Mouse (Mus musculus) liver, postnatal 0 days (tissue): ENCODE measurements around the gene Atp2c2. TPM values are rescaled to one million over a fixed set of nuclear protein-coding genes. Genes with fewer than 3 reads are reported as not detected.

Experiments used
- ATAC-seq: fragments of 200-750 bp; cut with Nextera tagmentation; 2 replicates; pipeline ENCODE4 v1.8.0; 2017; ENCODE audit warnings: mild to moderate bottlenecking, moderate library complexity
- DNase-seq: peaks from one replicate; pipeline ENCODE4 v3.0.0-alpha.2; 2016
- H3K27ac ChIP-seq: fragments of 300-500 bp; sonication (generic); 2 replicates; pipeline ENCODE4 v1.5.1; 2014; ENCODE audit warnings: antibody characterized with exemption, moderate library complexity, mild to moderate bottlenecking, low read depth
- H3K27me3 ChIP-seq: fragments of 300-500 bp; sonication (generic); 2 replicates; pipeline ENCODE4 v1.6.1; 2014; ENCODE audit warnings: low read length, control low read depth, mixed read lengths; ENCODE audit not compliant: insufficient read depth
- H3K36me3 ChIP-seq: fragments of 300-500 bp; sonication (generic); replicated peaks from 2 replicates; pipeline ENCODE4 v1.6.1; 2014; ENCODE audit warnings: mild to moderate bottlenecking, control low read depth, low read length, moderate library complexity, mixed read lengths; ENCODE audit not compliant: insufficient read depth
- H3K4me1 ChIP-seq: fragments of 300-500 bp; sonication (generic); 2 replicates; pipeline ENCODE4 v1.6.1; 2014; ENCODE audit warnings: antibody characterized with exemption, mild to moderate bottlenecking, control low read depth; ENCODE audit not compliant: insufficient read depth
- H3K4me2 ChIP-seq: fragments of 300-500 bp; sonication (generic); 2 replicates; pipeline ENCODE4 v1.6.1; 2014; ENCODE audit warnings: low read depth, mild to moderate bottlenecking, low read length, moderate library complexity, mixed read lengths
- H3K4me3 ChIP-seq: fragments of 300-500 bp; sonication (generic); 2 replicates; pipeline ENCODE4 v1.5.1; 2014; ENCODE audit warnings: low read depth, low read length
- H3K9ac ChIP-seq: fragments of 300-500 bp; sonication (generic); replicated peaks from 2 replicates; pipeline ENCODE4 v1.6.1; 2014; ENCODE audit warnings: mild to moderate bottlenecking, moderate library complexity
- H3K9me3 ChIP-seq: fragments of 300-500 bp; sonication (generic); 2 replicates; pipeline ENCODE4 v1.6.1; 2016; ENCODE audit warnings: mild to moderate bottlenecking, control low read depth, low read length, mixed read lengths
- CTCF ChIP-seq: sonication (generic); IDR thresholded peaks from 2 replicates; pipeline ENCODE4 v1.5.1; 2016; ENCODE audit warnings: antibody characterized with exemption, low read depth
- EP300 ChIP-seq: IDR thresholded peaks from 2 replicates; pipeline ENCODE4 v1.6.1; 2016; ENCODE audit warnings: antibody characterized with exemption, low read depth, mild to moderate bottlenecking
- WGBS: fragments of 180-500 bp; shearing (Covaris S2); extraction: QIAGEN DNeasy Blood & Tissue Kit; methylation state at CpG from one replicate; pipeline ENCODE4 v1.1.7; 2014; ENCODE audit not compliant: insufficient replicate concordance; 5-methylcytosine and 5-hydroxymethylcytosine counted together
- polyA plus RNA-seq: library from polyadenylated mRNA; unstranded; fragments of >200 nt; fragmentation: Nextera tagmentation; extraction: Ambion mirVana; gene quantifications from 2 replicates; pipeline ENCODE4 v1.2.1, GENCODE M21; 2015

Gene Atp2c2
- polyA plus RNA-seq, 1 experiment from 2014 or later: 0.05 TPM

DNA sequence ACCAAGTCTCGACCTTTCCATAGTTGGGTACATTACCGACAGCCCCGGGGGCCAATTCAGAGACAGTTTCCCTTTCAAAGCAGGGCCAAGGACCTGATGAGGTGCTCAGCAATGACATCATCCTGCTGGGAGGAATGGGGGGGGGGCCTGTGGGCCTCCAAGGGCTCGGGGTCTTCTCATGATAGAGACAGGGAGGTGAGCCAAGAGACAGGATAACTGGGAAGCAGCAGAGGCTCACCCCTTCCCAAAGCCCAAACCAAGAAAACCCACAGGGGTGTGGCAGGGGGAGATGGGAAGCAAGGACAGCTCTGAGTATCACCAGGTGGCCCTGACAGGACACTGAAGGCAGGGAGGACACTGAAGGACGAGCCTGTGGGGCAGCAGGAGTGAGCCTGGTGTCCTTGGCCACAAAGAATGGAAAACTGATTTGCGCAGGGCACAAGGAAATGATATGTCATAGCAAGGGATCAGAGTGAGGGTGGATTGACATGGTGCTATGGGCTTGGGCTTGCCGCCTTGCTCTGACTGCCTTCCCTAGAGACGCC, 28.6 kb downstream of the Atp2c2 start:
- ATAC-seq (no peak), DNase-seq (no peak)
- WGBS: 77% methylated on average over 8 of the region's 8 CpGs
- no peaks in the 10 kb centered on the region for H3K36me3 ChIP-seq
- H3K27ac ChIP-seq: no peak overlapping the region
- no peak overlapping the region for H3K4me3 ChIP-seq
- H3K9me3 ChIP-seq: no peaks in the 10 kb centered on the region
- H3K4me1 ChIP-seq: no peaks in the 10 kb centered on the region
- no peak overlapping the region for H3K4me2 ChIP-seq
- H3K9ac ChIP-seq: no peak overlapping the region
- H3K27me3 ChIP-seq: no peaks in the 10 kb centered on the region
- no peak for TF ChIP-seq EP300
- TF ChIP-seq CTCF: no peak

DNA sequence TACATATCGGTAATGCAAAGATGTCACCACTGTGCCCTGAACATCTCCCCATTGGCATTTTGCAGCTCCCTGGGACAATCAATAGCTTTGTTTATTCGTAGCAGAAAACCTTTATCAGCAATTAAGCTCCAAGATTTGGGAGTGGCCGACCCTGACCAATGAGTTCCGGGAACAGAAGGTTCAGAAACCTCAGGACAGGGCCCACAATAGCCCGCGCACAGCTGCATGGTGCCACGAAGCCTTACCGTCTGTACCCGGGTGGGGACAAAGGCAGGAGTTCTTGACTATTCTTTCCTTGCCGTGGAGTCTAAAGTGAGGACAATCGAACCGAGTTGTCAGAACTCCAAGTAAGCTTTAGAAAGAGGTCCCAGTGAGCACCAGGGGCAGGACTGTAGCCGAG, 32.3 kb downstream of the Atp2c2 start:
- Histone ChIP-seq H3K4me3 (no peak overlapping the region), H3K9ac (no peak overlapping the region), H3K27ac (no peak overlapping the region), H3K4me2 (no peak overlapping the region), H3K36me3 (no peaks in the 10 kb centered on the region), H3K9me3 (no peaks in the 10 kb centered on the region), H3K4me1 (no peaks in the 10 kb centered on the region), H3K27me3 (no peaks in the 10 kb centered on the region)
- ATAC-seq (no peak), DNase-seq (no peak)
- 77% methylated on average over 13 of the region's 13 CpGs for WGBS
- no peak for TF ChIP-seq EP300
- no peak for TF ChIP-seq CTCF

DNA sequence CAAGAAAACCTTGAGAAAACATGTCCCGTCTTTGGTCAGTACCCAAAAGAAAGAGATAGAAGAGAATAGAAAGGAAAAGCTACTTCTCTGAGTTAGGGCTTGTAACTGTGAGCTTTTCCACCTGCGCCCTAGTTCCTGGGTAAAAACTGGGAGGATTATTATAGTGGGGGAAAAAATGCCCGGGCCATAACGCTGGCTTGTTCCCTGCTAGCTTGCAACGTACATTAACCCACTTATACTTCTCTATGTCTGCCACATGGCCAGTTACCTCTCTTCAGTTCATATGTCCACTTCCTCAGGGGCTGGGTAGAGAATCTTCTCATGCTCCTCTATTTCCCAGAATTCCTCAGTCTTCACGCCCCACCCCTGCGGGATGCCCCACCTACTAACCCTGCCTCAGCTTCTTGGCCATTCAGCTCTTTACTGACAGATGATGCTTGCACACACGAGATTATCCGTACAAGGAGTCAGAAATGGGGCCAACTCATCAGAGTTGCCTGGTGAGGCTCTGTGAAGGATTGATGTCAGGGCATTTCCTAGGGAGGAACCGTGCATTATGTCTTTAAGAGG, 36.6 kb downstream of the Atp2c2 start:
- Histone ChIP-seq H3K27ac (no peak overlapping the region), H3K4me1 (no peaks in the 10 kb centered on the region), H3K27me3 (no peaks in the 10 kb centered on the region), H3K4me3 (no peak overlapping the region), H3K9me3 (no peaks in the 10 kb centered on the region), H3K4me2 (no peak overlapping the region), H3K36me3 (no peaks in the 10 kb centered on the region), H3K9ac (no peak overlapping the region)
- DNase-seq (no peak), ATAC-seq (no peak)
- TF ChIP-seq CTCF (no peak), EP300 (no peak)
- 81% methylated on average over 10 of the region's 10 CpGs for WGBS

DNA sequence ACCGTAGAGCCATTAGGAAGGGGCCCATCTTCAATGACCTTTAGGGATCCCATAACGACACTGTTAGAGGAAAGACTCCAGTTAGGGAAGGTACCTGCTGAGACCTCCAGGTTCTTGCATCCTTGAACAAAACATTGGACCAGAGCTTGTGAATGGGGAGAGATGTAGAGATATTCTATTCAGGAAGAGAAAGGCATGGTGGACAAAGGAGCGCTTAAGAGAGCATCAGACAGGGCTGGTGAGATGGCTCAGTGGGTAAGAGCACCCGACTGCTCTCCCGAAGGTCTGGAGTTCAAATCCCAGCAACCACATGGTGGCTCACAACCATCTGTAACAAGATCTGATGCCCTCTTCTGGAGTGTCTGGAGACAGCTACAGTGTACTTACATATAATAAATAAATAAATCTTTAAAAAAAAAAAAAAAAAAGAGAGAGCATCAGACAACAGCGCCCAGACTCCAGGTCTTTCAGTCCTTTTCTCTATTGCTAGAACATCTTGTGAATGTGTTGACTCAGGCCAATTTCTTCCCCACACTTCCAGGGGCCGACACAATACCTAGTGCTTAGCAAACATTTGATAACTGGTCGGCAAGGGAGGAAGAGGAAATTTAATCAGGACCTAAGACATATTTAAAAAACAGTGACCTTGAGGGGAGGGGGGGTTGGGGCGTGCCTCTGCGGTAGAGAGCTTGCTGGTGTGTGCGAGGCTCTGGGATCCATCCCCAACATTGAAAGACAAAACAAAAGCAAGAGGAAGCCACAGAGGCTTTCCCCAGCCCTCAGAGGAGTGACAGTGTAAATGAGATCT, 37.5 kb downstream of the Atp2c2 start:
- no peak for ATAC-seq
- Histone ChIP-seq H3K9ac (no peak overlapping the region), H3K4me2 (no peak overlapping the region), H3K36me3 (no peaks in the 10 kb centered on the region), H3K27ac (no peak overlapping the region), H3K27me3 (no peaks in the 10 kb centered on the region), H3K4me1 (no peaks in the 10 kb centered on the region), H3K4me3 (no peak overlapping the region), H3K9me3 (no peaks in the 10 kb centered on the region)
- TF ChIP-seq CTCF: no peak
- no peak for TF ChIP-seq EP300
- 59% methylated on average over 11 of the region's 11 CpGs for WGBS
- DNase-seq: no peak

DNA sequence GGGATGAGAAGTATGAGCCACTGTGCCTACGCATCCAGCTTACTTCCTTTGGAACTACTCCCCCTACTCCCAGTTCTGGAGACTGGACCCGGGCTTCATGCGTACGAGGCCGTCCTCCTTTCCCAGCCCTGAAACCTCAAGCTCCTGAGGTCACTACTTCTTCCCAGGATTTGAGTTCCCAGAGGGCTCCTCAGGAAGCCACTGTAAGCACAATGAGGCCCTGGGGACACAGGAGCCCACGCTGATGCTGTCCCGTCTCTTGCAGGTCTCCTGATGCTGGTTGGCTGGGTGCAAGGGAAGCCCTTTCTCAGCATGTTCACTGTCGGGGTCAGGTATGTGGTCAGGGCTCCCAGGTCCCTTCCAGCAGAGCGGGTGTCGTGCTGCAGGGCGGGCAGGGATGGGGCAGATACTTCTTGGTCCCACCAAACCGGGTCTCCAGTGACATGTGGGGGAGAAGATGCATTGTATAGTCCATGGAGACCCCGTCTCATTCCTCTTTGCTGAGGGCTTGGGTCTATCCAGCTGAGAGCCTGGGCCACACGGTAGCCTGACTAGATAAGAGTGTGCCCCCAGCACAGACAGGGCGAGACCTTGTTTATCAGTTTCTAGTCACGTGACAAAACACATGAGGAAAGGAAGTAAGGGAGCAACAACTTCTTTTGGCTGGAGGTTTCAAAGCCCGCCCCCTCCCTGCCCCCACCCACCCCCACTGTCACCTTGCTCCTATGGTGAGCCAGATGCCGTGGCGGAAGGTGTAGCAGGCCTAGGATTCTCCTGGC, 38.5 kb downstream of the Atp2c2 start:
- no peak for DNase-seq
- Histone ChIP-seq H3K4me1 (no peaks in the 10 kb centered on the region), H3K27me3 (no peaks in the 10 kb centered on the region), H3K9me3 (no peaks in the 10 kb centered on the region), H3K36me3 (no peaks in the 10 kb centered on the region), H3K4me3 (no peak overlapping the region), H3K27ac (no peak overlapping the region), H3K9ac (no peak overlapping the region), H3K4me2 (no peak overlapping the region)
- WGBS: 58% methylated on average over 19 of the region's 19 CpGs
- TF ChIP-seq EP300 (no peak), CTCF (no peak)
- ATAC-seq: no peak

DNA sequence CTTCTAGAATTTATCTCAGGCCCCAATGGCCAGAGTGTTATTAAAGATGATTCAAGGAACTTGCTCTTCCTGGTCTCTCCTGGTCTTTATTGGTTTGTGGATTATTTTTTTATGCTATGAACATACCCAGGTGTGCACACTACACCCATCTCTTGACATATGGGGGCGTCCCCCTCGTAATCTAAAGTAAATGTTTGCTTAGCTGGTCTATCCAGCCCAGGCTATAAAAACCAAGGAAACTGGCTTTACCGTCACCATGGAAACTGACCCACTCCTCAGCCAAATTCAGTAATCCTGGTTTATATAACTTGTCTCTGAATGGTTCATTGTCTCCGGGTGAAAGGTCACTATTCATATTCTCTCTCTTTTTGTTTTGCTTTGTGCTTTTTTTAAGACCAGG, 40.8 kb downstream of the Atp2c2 start:
- no peak for DNase-seq
- no peak overlapping the region for H3K27ac ChIP-seq
- WGBS: 61% methylated on average over 4 of the region's 4 CpGs
- H3K4me2 ChIP-seq: no peak overlapping the region
- no peak for ATAC-seq
- H3K36me3 ChIP-seq: no peaks in the 10 kb centered on the region
- no peaks in the 10 kb centered on the region for H3K4me1 ChIP-seq
- H3K9me3 ChIP-seq: no peaks in the 10 kb centered on the region
- H3K9ac ChIP-seq: no peak overlapping the region
- no peak overlapping the region for H3K4me3 ChIP-seq
- TF ChIP-seq EP300 (no peak), CTCF (no peak)
- H3K27me3 ChIP-seq: no peaks in the 10 kb centered on the region
